Mouse (Mus musculus): ENCODE results near the gene Cyp2ab1.
"Not testable (repeated sequence)": the region's sequence is repeated elsewhere in the genome, so short reads cannot be mapped to it uniquely, and the experiment has no call there.

The Cyp2ab1 gene

GRCm38 (mm10) chr16:20325286-20325685 lies at the start of gene Cyp2ab1:
TSS of gene Cyp2ab1 (minus strand) at chr16:20325404.
- no peak for DNase-seq

- peak in 1 of 2 experiments; percentile 8 for DNase-seq
These were observed 46.5 kb upstream of the Cyp2ab1 start for GRCm38 (mm10) chr16:20371731-20372130.

- no peak for DNase-seq
These were observed 43.0 kb upstream of the Cyp2ab1 start for GRCm38 (mm10) chr16:20368221-20368620.

- no peak for DNase-seq
These were observed 36.9 kb upstream of the Cyp2ab1 start for GRCm38 (mm10) chr16:20362121-20362520.

- not testable (repeated sequence) for DNase-seq
These were observed 36.3 kb upstream of the Cyp2ab1 start for GRCm38 (mm10) chr16:20361496-20361895.

- no peak for DNase-seq
These were observed 34.6 kb upstream of the Cyp2ab1 start for GRCm38 (mm10) chr16:20359643-20360295.

GRCm38 (mm10) chr16:20357837-20358236 lies 32.6 kb upstream of the Cyp2ab1 start:
- DNase-seq, result no peak

- DNase-seq, result no peak
These were observed 29.6 kb upstream of the Cyp2ab1 start for GRCm38 (mm10) chr16:20354762-20355161.

- no peak for DNase-seq
These were observed 28.8 kb upstream of the Cyp2ab1 start for GRCm38 (mm10) chr16:20354011-20354410.

GRCm38 (mm10) chr16:20345464-20345863 lies 20.3 kb upstream of the Cyp2ab1 start:
- no peak for DNase-seq

- no peak for DNase-seq
These were observed 13.4 kb upstream of the Cyp2ab1 start for GRCm38 (mm10) chr16:20338616-20339015.

- DNase-seq, result no peak
These were observed 9.7 kb upstream of the Cyp2ab1 start for GRCm38 (mm10) chr16:20334918-20335317.

- no peak for DNase-seq
These were observed 3.1 kb upstream of the Cyp2ab1 start for GRCm38 (mm10) chr16:20328306-20328705.

- no peak for DNase-seq
These were observed 1.3 kb downstream of the Cyp2ab1 start for GRCm38 (mm10) chr16:20323907-20324306.

GRCm38 (mm10) chr16:20322274-20322673 lies 2.9 kb downstream of the Cyp2ab1 start:
- no peak for DNase-seq

- DNase-seq, result no peak
These were observed 8.4 kb downstream of the Cyp2ab1 start for GRCm38 (mm10) chr16:20316770-20317169.

GRCm38 (mm10) chr16:20315266-20315665 lies 9.9 kb downstream of the Cyp2ab1 start:
- DNase-seq, result no peak

GRCm38 (mm10) chr16:20312272-20312671 lies 12.9 kb downstream of the Cyp2ab1 start:
- no peak for DNase-seq

GRCm38 (mm10) chr16:20301770-20302649 lies 23.2 kb downstream of the Cyp2ab1 start, which contains the start of gene Parl:
TSS of gene Parl (minus strand) at chr16:20302387.
- peak; percentile 73 to 80 for DNase-seq

GRCm38 (mm10) chr16:20300076-20300475 lies 25.1 kb downstream of the Cyp2ab1 start:
- DNase-seq, result no peak

- DNase-seq, result no peak
These were observed 45.0 kb downstream of the Cyp2ab1 start for GRCm38 (mm10) chr16:20280238-20280637.

GRCm38 (mm10) chr16:20279395-20279794 lies 45.8 kb downstream of the Cyp2ab1 start:
- DNase-seq, result no peak

GRCm38 (mm10) chr16:20272994-20273393 lies 52.2 kb downstream of the Cyp2ab1 start:
- DNase-seq, result no peak

- no peak for DNase-seq
These were observed 53.9 kb downstream of the Cyp2ab1 start for GRCm38 (mm10) chr16:20271339-20271738.

Data from kidney, adult 8-10 months (tissue).